Comparison of ENCODE assay signal across 9 mouse cellular contexts in the genomic region with DNA sequence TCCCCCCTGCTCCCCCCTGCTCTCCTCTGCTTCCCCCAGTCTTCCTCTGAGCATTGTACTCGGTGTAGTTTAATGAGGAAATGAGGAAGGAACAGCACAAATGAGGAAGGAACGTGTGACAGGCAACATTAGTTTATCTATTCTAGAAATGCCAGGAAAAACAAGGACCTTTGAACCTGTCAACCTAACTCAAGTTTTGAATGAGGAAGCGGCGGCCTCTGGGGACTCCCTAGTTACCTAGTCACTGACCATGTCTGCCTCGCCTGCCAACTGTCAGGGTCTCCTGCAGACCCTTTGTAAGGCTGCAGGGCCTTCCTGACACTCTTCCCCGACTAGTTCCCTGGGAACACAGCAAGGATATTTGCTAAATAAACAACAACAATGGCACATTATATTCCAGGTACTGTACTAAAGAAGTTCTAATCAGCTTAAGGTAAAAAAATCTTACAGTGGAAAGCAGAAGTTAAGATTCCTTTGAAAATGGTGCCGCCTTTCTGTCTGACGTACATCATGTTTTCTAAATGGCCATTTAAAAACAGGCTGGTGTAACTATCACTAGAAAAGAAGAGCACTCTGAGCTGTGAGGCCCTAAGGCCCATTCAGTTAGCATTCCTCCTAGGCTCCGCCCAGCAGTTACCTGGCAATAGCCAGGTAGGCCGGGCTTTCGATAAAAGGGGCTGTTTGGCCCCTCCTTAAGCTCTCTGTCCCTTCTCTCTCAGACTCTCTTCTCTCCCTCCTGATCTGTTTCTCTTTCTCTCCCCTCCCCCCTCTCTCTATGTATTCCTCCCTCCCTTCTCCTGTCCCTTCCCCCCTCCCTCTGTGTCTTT. TPM values are rescaled to one million over a fixed set of nuclear protein-coding genes. Genes with fewer than 3 reads are reported as not detected.
DNase-seq lines count a peak whose midpoint lies in the region; ATAC-seq lines count a peak whose summit lies in the region.
"Had no signal": no experiment of that assay in that cellular context is flagged by ENCODE, and none has a peak within 500 bp of the region (broad histone marks: within the 10 kb centered on the region; RNA-seq: fewer than 3 reads in every experiment).

No protein-coding gene starts in this region.

- 0 out of 2 replicates have a peak overlapping the region, but pooled peaks have one; percentile 22 for H3K27ac ChIP-seq in forebrain, embryonic 15.5 days (replicated peaks)
- no peak overlapping the region for H3K27ac ChIP-seq in forebrain, embryonic 13.5 days
- peak overlapping the region; percentile 52 for H3K27ac ChIP-seq in embryonic facial prominence, embryonic 10.5 days (replicated peaks)
- H3K27ac ChIP-seq in neural tube, embryonic 14.5 days (ENCODE audit: low read depth, low read length) = no peak overlapping the region
- H3K27ac ChIP-seq: hindbrain, embryonic 15.5 days had no signal

- no peak overlapping the region for H3K9ac ChIP-seq in forebrain, embryonic 15.5 days (replicated peaks)
- no peak overlapping the region for H3K9ac ChIP-seq in forebrain, embryonic 13.5 days
- no peak overlapping the region for H3K9ac ChIP-seq in neural tube, embryonic 14.5 days (replicated peaks; ENCODE audit: low read depth, low read length)
- H3K9ac ChIP-seq: hindbrain, embryonic 15.5 days had no signal

- WGBS in forebrain, embryonic 15.5 days = 24% methylated on average over 11 of the region's 11 CpGs
- WGBS in forebrain, embryonic 13.5 days = 27% methylated on average over 11 of the region's 11 CpGs
- WGBS in embryonic facial prominence, embryonic 10.5 days = 27% methylated on average over 11 of the region's 11 CpGs
- WGBS in neural tube, embryonic 14.5 days = 15% methylated on average over 11 of the region's 11 CpGs

- H3K4me1 ChIP-seq in forebrain, embryonic 15.5 days = peaks cover 3% of the 10 kb centered on the region; the same call in 1 of the 2 replicates
- H3K4me1 ChIP-seq in forebrain, embryonic 13.5 days = peaks cover 30% of the 10 kb centered on the region
- peaks cover 39% of the 10 kb centered on the region for H3K4me1 ChIP-seq in embryonic facial prominence, embryonic 10.5 days
- H3K4me1 ChIP-seq in neural tube, embryonic 14.5 days (ENCODE audit: control insufficient read depth, insufficient read depth, low read length) = peaks cover 6% of the 10 kb centered on the region; the same call in 1 of the 2 replicates

- no peak for DNase-seq in embryonic facial prominence, embryonic 10.5 days (ENCODE audit: low spot score)
- peak; percentile 67 for DNase-seq in kidney, postnatal 10 days
- DNase-seq in urinary bladder, postnatal 36 days (ENCODE audit: low spot score in 2 of 2) = no peak
- no peak for DNase-seq in left cerebral cortex, adult 9 months (ENCODE audit: low spot score in 2 of 2)
- DNase-seq in adipocyte (ENCODE audit: low spot score) = no peak

- H3K9me3 ChIP-seq in forebrain, embryonic 15.5 days = no peaks in the 10 kb centered on the region
- no peaks in the 10 kb centered on the region for H3K9me3 ChIP-seq in forebrain, embryonic 13.5 days (replicated peaks)
- no peaks in the 10 kb centered on the region for H3K9me3 ChIP-seq in embryonic facial prominence, embryonic 10.5 days
- H3K9me3 ChIP-seq in neural tube, embryonic 14.5 days (ENCODE audit: control insufficient read depth, low read length) = no peaks in the 10 kb centered on the region
- H3K9me3 ChIP-seq: hindbrain, embryonic 15.5 days had no signal

- H3K27me3 ChIP-seq in forebrain, embryonic 15.5 days = no peaks in the 10 kb centered on the region
- no peaks in the 10 kb centered on the region for H3K27me3 ChIP-seq in forebrain, embryonic 13.5 days
- no peaks in the 10 kb centered on the region for H3K27me3 ChIP-seq in embryonic facial prominence, embryonic 10.5 days (replicated peaks; ENCODE audit: low read depth, poor library complexity, severe bottlenecking)
- no peaks in the 10 kb centered on the region for H3K27me3 ChIP-seq in neural tube, embryonic 14.5 days (ENCODE audit: control insufficient read depth, insufficient read depth, low read length)
- H3K27me3 ChIP-seq: hindbrain, embryonic 15.5 days had no signal

- no peak overlapping the region for H3K4me2 ChIP-seq in forebrain, embryonic 15.5 days (replicated peaks)
- H3K4me2 ChIP-seq in forebrain, embryonic 13.5 days = no peak overlapping the region
- no peak overlapping the region for H3K4me2 ChIP-seq in neural tube, embryonic 14.5 days (ENCODE audit: low read depth, low read length)
- H3K4me2 ChIP-seq: hindbrain, embryonic 15.5 days had no signal

- no peaks in the 10 kb centered on the region for H3K36me3 ChIP-seq in forebrain, embryonic 15.5 days
- 0 out of 2 replicates have a peak, but pooled peaks cover 6% of the 10 kb centered on the region for H3K36me3 ChIP-seq in forebrain, embryonic 13.5 days (ENCODE audit: poor library complexity, severe bottlenecking)
- H3K36me3 ChIP-seq in embryonic facial prominence, embryonic 10.5 days (replicated peaks) = peaks cover 15% of the 10 kb centered on the region
- H3K36me3 ChIP-seq in neural tube, embryonic 14.5 days (ENCODE audit: control insufficient read depth, insufficient read depth, low read length) = peaks cover 6% of the 10 kb centered on the region; the same call in 1 of the 2 replicates

- H3K4me3 ChIP-seq in forebrain, embryonic 15.5 days = no peak overlapping the region
- H3K4me3 ChIP-seq in forebrain, embryonic 13.5 days = no peak overlapping the region
- no peak overlapping the region for H3K4me3 ChIP-seq in embryonic facial prominence, embryonic 10.5 days
- H3K4me3 ChIP-seq in neural tube, embryonic 14.5 days (ENCODE audit: low read depth, low read length) = no peak overlapping the region
- H3K4me3 ChIP-seq: hindbrain, embryonic 15.5 days had no signal

- no peak for ATAC-seq in forebrain, embryonic 15.5 days (replicated peaks)
- ATAC-seq in forebrain, embryonic 13.5 days = no peak
- peak; percentile 54; the same call in 1 of the 2 replicates for ATAC-seq in neural tube, embryonic 14.5 days (ENCODE audit: low read depth)

RNA-seq across cellular contexts. Expression of gene Uvrag, which starts 39.0 kb away (rescaled TPM):
- polyA plus RNA-seq in forebrain, embryonic 15.5 days (2015; fragmentation: Nextera tagmentation; extraction: Ambion mirVana) = 17.2 and 17.3 TPM in 2 replicates
- polyA plus RNA-seq in forebrain, embryonic 13.5 days (2015; fragmentation: Nextera tagmentation; extraction: Ambion mirVana) = 13.6 and 14.6 TPM in 2 replicates
- polyA plus RNA-seq in embryonic facial prominence, embryonic 10.5 days (2016; fragmentation: Nextera tagmentation; extraction: Ambion mirVana) = 11.0 and 12.1 TPM in 2 replicates
- 20.9 and 23.8 TPM in 2 replicates for polyA plus RNA-seq in neural tube, embryonic 14.5 days (2014; fragmentation: Nextera tagmentation; extraction: Ambion mirVana)

Comparison
In these comparisons a context has a peak if more than half of its experiments do, and no peak if none do; other contexts are left out.
1. H3K27ac ChIP-seq: peak in forebrain, embryonic 15.5 days (single experiment) and embryonic facial prominence, embryonic 10.5 days (single experiment); none in forebrain, embryonic 13.5 days (single experiment) and neural tube, embryonic 14.5 days (single experiment).